Mouse (Mus musculus) erythroblast, embryonic 14.5 days (primary cell): Measurements from ENCODE around the gene Zc3h7b.

Source experiments
- GATA1 ChIP-seq: IDR thresholded peaks from 2 replicates; pipeline ENCODE4 v1.6.1; 2012; ENCODE audit warnings: low read length, inconsistent platforms, mixed read lengths
- TAL1 ChIP-seq: IDR thresholded peaks from 3 replicates; pipeline ENCODE4 v1.6.1; 2012; ENCODE audit warnings: low read length, inconsistent platforms, mixed read lengths

DNA sequence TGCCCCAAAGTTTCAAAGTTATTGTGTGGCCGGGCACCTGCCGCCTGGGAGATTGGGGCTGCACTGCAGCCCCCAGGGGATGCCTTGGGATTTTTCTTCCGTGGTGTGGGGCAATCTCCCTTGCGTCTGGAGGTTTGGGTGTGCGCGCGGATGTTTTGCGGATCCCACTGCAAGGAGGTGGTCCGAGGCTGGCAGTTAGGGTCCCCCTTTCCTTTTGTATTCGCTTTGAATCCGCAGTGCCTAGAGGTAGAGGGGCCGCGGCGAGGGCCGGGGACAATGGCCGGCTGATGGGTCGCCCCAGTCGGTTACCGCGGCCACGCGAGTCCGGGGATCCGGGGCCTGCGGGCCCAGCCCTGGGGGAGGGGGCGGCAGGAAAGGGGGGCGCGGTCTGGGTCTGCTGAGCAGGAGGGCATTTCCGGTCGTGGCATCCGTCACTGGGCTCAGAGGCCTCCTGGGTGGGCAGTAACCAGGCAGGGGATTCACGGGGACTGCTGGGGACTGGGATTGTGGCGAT lies 801 bp downstream of the Zc3h7b start:
- no peak for TF ChIP-seq TAL1
- TF ChIP-seq GATA1 = no peak
